Comparison of ENCODE assay signal across 8 mouse cellular contexts in the genomic region with DNA sequence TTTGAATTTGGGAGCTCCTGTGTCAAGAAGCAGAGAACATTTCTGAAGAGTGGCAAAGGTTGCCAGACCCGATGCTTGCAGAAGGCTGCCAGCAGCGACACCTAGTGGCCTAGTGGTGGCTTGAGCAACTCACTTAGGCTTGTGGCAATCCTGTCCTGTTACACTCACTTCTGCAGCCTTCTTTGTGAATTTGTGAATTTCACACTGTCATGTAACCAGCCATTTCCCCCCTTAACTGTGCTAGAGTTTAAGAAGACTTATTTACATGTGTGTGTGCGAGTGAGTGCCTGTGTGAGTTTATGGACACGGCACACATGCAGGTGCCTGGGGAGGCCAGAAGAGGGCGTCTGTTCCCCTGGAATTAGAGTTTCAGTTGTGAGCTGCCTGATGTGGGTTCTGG. TPM values are rescaled to one million over a fixed set of nuclear protein-coding genes. Genes with fewer than 3 reads are reported as not detected.
DNase-seq lines count a peak whose midpoint lies in the region; ATAC-seq and TF ChIP-seq lines count a peak whose summit lies in the region.

No protein-coding gene starts in this region.

- H3K9me3 ChIP-seq in kidney, postnatal 0 days (replicated peaks; ENCODE audit: low read length): no peaks in the 10 kb centered on the region
- no peaks in the 10 kb centered on the region for H3K9me3 ChIP-seq in lung, embryonic 16.5 days (ENCODE audit: control insufficient read depth, low read length)

- no peak overlapping the region for H3K4me3 ChIP-seq in gastrocnemius, adult 2 months
- H3K4me3 ChIP-seq in kidney, postnatal 0 days (replicated peaks; ENCODE audit: low read depth, low read length): no peak overlapping the region
- H3K4me3 ChIP-seq in lung, embryonic 16.5 days (ENCODE audit: low read length): no peak overlapping the region

- H3K4me2 ChIP-seq in kidney, postnatal 0 days (ENCODE audit: low read length): no peak overlapping the region
- no peak overlapping the region for H3K4me2 ChIP-seq in lung, embryonic 16.5 days (ENCODE audit: low read depth, low read length)

- peak; percentile 96 for TF ChIP-seq CTCF in gastrocnemius, adult 2 months (IDR thresholded peaks at IDR 0.05)
- TF ChIP-seq CTCF in kidney, postnatal 0 days (IDR thresholded peaks at IDR 0.05; ENCODE audit: low read depth): peak; percentile 94

- intact Hi-C loops in gastrocnemius, adult 2 months (cut with DNase I): no loop called here

- ATAC-seq in kidney, postnatal 0 days (replicated peaks; ENCODE audit: low FRiP score, low read depth): 0 out of 2 replicates have a peak, but pooled peaks have one; percentile 41
- ATAC-seq in lung, embryonic 16.5 days (ENCODE audit: low read depth): peak; percentile 56; the same call in 1 of the 2 replicates

- no peak overlapping the region for H3K9ac ChIP-seq in kidney, postnatal 0 days (ENCODE audit: low read depth, low read length)
- no peak overlapping the region for H3K9ac ChIP-seq in lung, embryonic 16.5 days (ENCODE audit: low read length)

- H3K27me3 ChIP-seq in kidney, postnatal 0 days (ENCODE audit: insufficient read depth, low read length): no peaks in the 10 kb centered on the region
- H3K27me3 ChIP-seq in lung, embryonic 16.5 days (ENCODE audit: control insufficient read depth, insufficient read depth, low read depth, low read length): no peaks in the 10 kb centered on the region

- H3K36me3 ChIP-seq in kidney, postnatal 0 days (ENCODE audit: insufficient read depth, low read length): no peaks in the 10 kb centered on the region
- no peaks in the 10 kb centered on the region for H3K36me3 ChIP-seq in lung, embryonic 16.5 days (ENCODE audit: control insufficient read depth, insufficient read depth, low read length)

- H3K27ac ChIP-seq in gastrocnemius, adult 2 months: peak overlapping the region; percentile 35; the same call in 1 of the 2 replicates
- no peak overlapping the region for H3K27ac ChIP-seq in kidney, postnatal 0 days
- no peak overlapping the region for H3K27ac ChIP-seq in lung, embryonic 16.5 days (ENCODE audit: low read length)

- peaks cover 9% of the 10 kb centered on the region; the same call in 1 of the 2 replicates for H3K4me1 ChIP-seq in kidney, postnatal 0 days (replicated peaks; ENCODE audit: insufficient read depth, low read length)
- 0 out of 2 replicates have a peak, but pooled peaks cover 2% of the 10 kb centered on the region for H3K4me1 ChIP-seq in lung, embryonic 16.5 days (replicated peaks; ENCODE audit: control insufficient read depth, insufficient read depth, low read length)

- WGBS in kidney, postnatal 0 days: 38% methylated on average over 5 of the region's 5 CpGs
- WGBS in lung, embryonic 16.5 days: 36% methylated on average over 5 of the region's 5 CpGs

- DNase-seq in B cell, adult 2 months: peak; percentile 80 to 82
- DNase-seq in MEL-GATA-1-ER (ENCODE audit: extremely low read depth, low read depth): peak; percentile 50
- DNase-seq in cerebellum, adult 18-20 months: peak; percentile 84 to 88
- peak; percentile 88 for DNase-seq in gastrocnemius, adult 2 months
- peak; percentile 94 for DNase-seq in kidney, postnatal 0 days (ENCODE audit: low spot score)
- DNase-seq in right cerebral cortex, postnatal 25 days: peak; percentile 60
- peak; percentile 92 for DNase-seq in urinary bladder, postnatal 14 days (ENCODE audit: low spot score)

RNA-seq across cellular contexts. Expression of a gene that starts 10.9 kb away (rescaled TPM):
- total RNA-seq in gastrocnemius, adult 2 months (2021): not detected
- 11.2 and 12.6 TPM in 2 replicates for polyA plus RNA-seq in kidney, postnatal 0 days (2015; fragmentation: Nextera tagmentation; extraction: Ambion mirVana)
- polyA plus RNA-seq in lung, embryonic 16.5 days (2015; fragmentation: Nextera tagmentation; extraction: Ambion mirVana): 0.48 and 1.1 TPM in 2 replicates

RNA-seq across cellular contexts. Expression of a gene that starts 19.2 kb away (rescaled TPM):
- under 1 TPM; 0.28 to 0.67 TPM for total RNA-seq in gastrocnemius, adult 2 months (2021)
- 20.6 and 21.4 TPM in 2 replicates for polyA plus RNA-seq in kidney, postnatal 0 days (2015; fragmentation: Nextera tagmentation; extraction: Ambion mirVana)
- polyA plus RNA-seq in lung, embryonic 16.5 days (2015; fragmentation: Nextera tagmentation; extraction: Ambion mirVana): 6.0 and 6.9 TPM in 2 replicates

RNA-seq across cellular contexts. Expression of a gene that starts 27.9 kb away (rescaled TPM):
- 1 to 10 TPM; 1.4 to 2.6 TPM for total RNA-seq in gastrocnemius, adult 2 months (2021)
- polyA plus RNA-seq in kidney, postnatal 0 days (2015; fragmentation: Nextera tagmentation; extraction: Ambion mirVana): 22.0 TPM in 2 replicates
- 36.2 and 37.1 TPM in 2 replicates for polyA plus RNA-seq in lung, embryonic 16.5 days (2015; fragmentation: Nextera tagmentation; extraction: Ambion mirVana)

RNA-seq across cellular contexts. Expression of a gene that starts 36.0 kb away (rescaled TPM):
- total RNA-seq in gastrocnemius, adult 2 months (2021): 10 to 100 TPM; 33.4 to 37.0 TPM
- 147 and 150 TPM in 2 replicates for polyA plus RNA-seq in kidney, postnatal 0 days (2015; fragmentation: Nextera tagmentation; extraction: Ambion mirVana)
- polyA plus RNA-seq in lung, embryonic 16.5 days (2015; fragmentation: Nextera tagmentation; extraction: Ambion mirVana): 163 and 167 TPM in 2 replicates

RNA-seq across cellular contexts. Expression of a gene that starts 37.9 kb away (rescaled TPM):
- total RNA-seq in gastrocnemius, adult 2 months (2021): 1 to 10 TPM; 3.7 to 4.4 TPM
- 15.6 and 15.9 TPM in 2 replicates for polyA plus RNA-seq in kidney, postnatal 0 days (2015; fragmentation: Nextera tagmentation; extraction: Ambion mirVana)
- 10.3 and 10.7 TPM in 2 replicates for polyA plus RNA-seq in lung, embryonic 16.5 days (2015; fragmentation: Nextera tagmentation; extraction: Ambion mirVana)
